Mouse (Mus musculus) kidney, embryonic 14.5 days (tissue): ENCODE data around the gene Tnpo3. TPM values are rescaled to one million over a fixed set of nuclear protein-coding genes. Genes with fewer than 3 reads are reported as not detected.

Experiments
- ATAC-seq: fragments of 200-750 bp; cut with Nextera tagmentation; 2 replicates; pipeline ENCODE4 v1.8.0; 2017; ENCODE audit warnings: moderate number of reproducible peaks, mild to moderate bottlenecking, moderate TSS enrichment, moderate library complexity; ENCODE audit not compliant: low FRiP score, low TSS enrichment
- H3K27ac ChIP-seq: fragments of 300-500 bp; sonication (generic); 2 replicates; pipeline ENCODE4 v1.5.1; 2014; ENCODE audit warnings: low read depth, mild to moderate bottlenecking, low read length, moderate library complexity, mixed read lengths
- H3K27me3 ChIP-seq: fragments of 300-500 bp; sonication (generic); 2 replicates; pipeline ENCODE4 v1.6.1; 2014; ENCODE audit warnings: mild to moderate bottlenecking, low read length; ENCODE audit not compliant: control insufficient read depth, insufficient read depth
- H3K36me3 ChIP-seq: fragments of 300-500 bp; sonication (generic); 2 replicates; pipeline ENCODE4 v1.6.1; 2014; ENCODE audit warnings: low read length, mixed read lengths; ENCODE audit not compliant: control insufficient read depth, insufficient read depth
- H3K4me1 ChIP-seq: fragments of 300-500 bp; sonication (generic); 2 replicates; pipeline ENCODE4 v1.6.1; 2014; ENCODE audit warnings: low read length, mixed read lengths; ENCODE audit not compliant: control insufficient read depth, insufficient read depth
- H3K4me2 ChIP-seq: fragments of 300-500 bp; sonication (generic); replicated peaks from 2 replicates; pipeline ENCODE4 v1.6.1; 2014; ENCODE audit warnings: low read depth, mild to moderate bottlenecking, low read length
- H3K4me3 ChIP-seq: fragments of 300-500 bp; sonication (generic); 2 replicates; pipeline ENCODE4 v1.5.1; 2014; ENCODE audit warnings: mild to moderate bottlenecking, low read length
- H3K9ac ChIP-seq: fragments of 300-500 bp; sonication (generic); 2 replicates; pipeline ENCODE4 v1.6.1; 2014; ENCODE audit warnings: low read depth, mild to moderate bottlenecking, low read length, moderate library complexity
- H3K9me3 ChIP-seq: fragments of 300-500 bp; sonication (generic); 2 replicates; pipeline ENCODE4 v1.6.1; 2016; ENCODE audit warnings: low read length; ENCODE audit not compliant: control insufficient read depth
- WGBS: fragments of 180-500 bp; shearing (Covaris S2); extraction: QIAGEN DNeasy Blood & Tissue Kit; methylation state at CpG from one replicate; pipeline ENCODE4 v1.1.7; 2014; 5-methylcytosine and 5-hydroxymethylcytosine counted together
- polyA plus RNA-seq: library from polyadenylated mRNA; unstranded; fragments of >200 nt; fragmentation: Nextera tagmentation; extraction: Ambion mirVana; gene quantifications from 2 replicates; pipeline ENCODE4 v1.2.1, GENCODE M21; 2014

Tnpo3 gene
- polyA plus RNA-seq, 1 experiment from 2014 or later: 104 TPM

DNA sequence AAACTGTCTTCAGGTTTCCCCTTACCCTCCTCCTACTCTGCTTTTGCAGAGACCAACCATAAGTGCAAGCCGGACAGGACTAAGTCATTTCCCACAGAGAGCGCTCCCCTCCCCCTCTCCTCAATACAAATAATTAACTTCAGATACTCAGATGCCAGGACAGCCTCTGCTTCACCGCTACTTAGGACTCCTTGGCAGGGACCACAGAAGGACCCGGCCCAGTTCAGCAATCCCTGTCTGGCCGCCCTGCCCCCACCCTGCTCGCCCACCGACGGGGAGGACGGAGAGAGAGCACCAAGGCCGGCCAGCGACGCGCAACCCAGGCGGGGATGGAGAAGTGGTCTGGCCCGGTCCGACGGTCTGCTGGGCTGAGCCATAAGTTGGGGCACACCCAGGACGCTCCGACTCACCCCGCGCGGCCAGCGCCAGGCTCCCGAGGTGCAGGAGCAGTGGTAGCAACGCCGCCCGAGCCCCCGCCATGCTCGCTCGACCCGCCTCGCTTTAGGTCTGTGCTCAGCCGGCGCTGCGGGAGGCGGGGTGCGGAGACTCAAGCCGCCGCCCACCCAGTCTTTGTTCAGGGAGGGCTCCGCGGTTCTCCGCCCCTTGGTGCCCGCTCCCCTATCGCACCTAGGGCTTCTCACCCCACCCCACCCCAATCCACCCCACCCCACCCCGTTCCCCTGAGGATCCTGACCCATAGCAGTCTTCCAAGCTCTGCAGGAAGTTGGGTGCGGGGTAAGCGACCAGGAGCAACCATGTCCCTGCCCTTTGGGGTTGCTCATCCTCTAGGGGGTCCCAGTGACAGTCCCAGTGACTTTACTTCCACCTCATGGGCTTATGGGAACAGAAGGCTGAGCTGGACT is 102.0 kb downstream of the Tnpo3 start, which contains the start of gene Kcp:
Gene Kcp (minus strand): TSS at position 506 of the 863 bp plus-strand sequence.
- Histone ChIP-seq H3K27ac (peak within 1 kb of the TSS; percentile 4; the same call in 1 of the 2 replicates), H3K36me3 (peaks cover 4% of the 10 kb centered on the region; the same call in 1 of the 2 replicates), H3K4me1 (peaks cover 14% of the 10 kb centered on the region; the same call in 1 of the 2 replicates), H3K9ac (peak within 1 kb of the TSS; percentile 68), H3K9me3 (no peaks in the 10 kb centered on the region), H3K27me3 (no peaks in the 10 kb centered on the region), H3K4me2 (peak within 1 kb of the TSS; percentile 72), H3K4me3 (peak within 1 kb of the TSS; percentile 68)
- WGBS: 0% methylated on average over 32 of the region's 47 CpGs
- ATAC-seq: peak; percentile 68

DNA sequence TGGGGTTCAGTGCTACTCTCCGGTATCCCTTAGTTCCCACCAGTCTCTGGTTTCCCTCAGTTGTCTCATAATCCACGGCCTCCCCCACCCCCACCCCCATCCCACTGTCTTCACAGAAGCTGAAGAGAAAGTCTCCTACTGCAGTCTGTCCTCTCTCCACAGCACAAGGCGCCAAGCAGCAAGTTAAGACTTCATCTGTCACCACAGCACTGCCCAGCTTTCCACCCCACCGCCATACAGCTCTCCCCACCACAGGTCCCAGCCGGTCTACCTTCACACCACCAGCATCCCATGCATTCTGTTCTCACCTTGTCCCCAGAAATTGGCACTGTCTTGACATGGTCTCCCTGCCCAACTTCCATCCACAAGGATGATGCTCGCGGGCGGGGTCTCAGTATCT is 102.9 kb downstream of the Tnpo3 start:
- WGBS: 15% methylated on average over 8 of the region's 8 CpGs
- peak overlapping the region; percentile 68 for H3K9ac ChIP-seq
- no peaks in the 10 kb centered on the region for H3K27me3 ChIP-seq
- H3K36me3 ChIP-seq: peaks cover 7% of the 10 kb centered on the region; the same call in 1 of the 2 replicates
- H3K9me3 ChIP-seq: no peaks in the 10 kb centered on the region
- no peak overlapping the region for H3K27ac ChIP-seq
- H3K4me2 ChIP-seq: peak overlapping the region; percentile 72
- H3K4me1 ChIP-seq: peaks cover 13% of the 10 kb centered on the region; the same call in 1 of the 2 replicates
- H3K4me3 ChIP-seq: peak overlapping the region; percentile 68
- peak; percentile 2; the same call in 1 of the 2 replicates for ATAC-seq

GRCm38 (mm10) chr6:29505493-29505892 is 104.2 kb downstream of the Tnpo3 start:
- Histone ChIP-seq H3K9me3 (no peaks in the 10 kb centered on the region), H3K9ac (no peak overlapping the region), H3K27ac (no peak overlapping the region), H3K27me3 (no peaks in the 10 kb centered on the region), H3K36me3 (peaks cover 7% of the 10 kb centered on the region; the same call in 1 of the 2 replicates), H3K4me2 (no peak overlapping the region), H3K4me1 (peaks cover 13% of the 10 kb centered on the region; the same call in 1 of the 2 replicates), H3K4me3 (no peak overlapping the region)
- WGBS: 92% methylated on average over 5 of the region's 5 CpGs
- ATAC-seq: no peak

- Histone ChIP-seq H3K4me2 (no peak overlapping the region), H3K4me1 (peaks cover 7% of the 10 kb centered on the region; the same call in 1 of the 2 replicates), H3K36me3 (peaks cover 15% of the 10 kb centered on the region), H3K9ac (no peak overlapping the region), H3K27me3 (no peaks in the 10 kb centered on the region), H3K9me3 (no peaks in the 10 kb centered on the region), H3K27ac (no peak overlapping the region), H3K4me3 (no peak overlapping the region)
- WGBS: 88% methylated on average over 1 of the region's 1 CpGs
- ATAC-seq: no peak
Measured at GRCm38 (mm10) chr6:29501599-29501998, 108.1 kb downstream of the Tnpo3 start.

- H3K9me3 ChIP-seq: no peaks in the 10 kb centered on the region
- H3K9ac ChIP-seq: no peak overlapping the region
- no peak overlapping the region for H3K4me2 ChIP-seq
- no peak overlapping the region for H3K4me3 ChIP-seq
- ATAC-seq: no peak
- WGBS: 91% methylated on average over 6 of the region's 6 CpGs
- no peak overlapping the region for H3K27ac ChIP-seq
- peaks cover 15% of the 10 kb centered on the region for H3K36me3 ChIP-seq
- 0 out of 2 replicates have a peak, but pooled peaks cover 2% of the 10 kb centered on the region for H3K4me1 ChIP-seq
- H3K27me3 ChIP-seq: no peaks in the 10 kb centered on the region
Measured at GRCm38 (mm10) chr6:29500810-29501209, 108.9 kb downstream of the Tnpo3 start.

GRCm38 (mm10) chr6:29500177-29500576 is 109.5 kb downstream of the Tnpo3 start:
- H3K9ac ChIP-seq: no peak overlapping the region
- H3K36me3 ChIP-seq: peaks cover 15% of the 10 kb centered on the region
- H3K27me3 ChIP-seq: no peaks in the 10 kb centered on the region
- no peak overlapping the region for H3K4me2 ChIP-seq
- WGBS: 91% methylated on average over 7 of the region's 7 CpGs
- no peaks in the 10 kb centered on the region for H3K4me1 ChIP-seq
- no peak overlapping the region for H3K4me3 ChIP-seq
- no peak for ATAC-seq
- no peak overlapping the region for H3K27ac ChIP-seq
- no peaks in the 10 kb centered on the region for H3K9me3 ChIP-seq

GRCm38 (mm10) chr6:29497791-29498190 is 111.9 kb downstream of the Tnpo3 start:
- WGBS: 62% methylated on average over 2 of the region's 2 CpGs
- Histone ChIP-seq H3K4me1 (no peaks in the 10 kb centered on the region), H3K9me3 (no peaks in the 10 kb centered on the region), H3K4me2 (no peak overlapping the region), H3K4me3 (no peak overlapping the region), H3K27ac (no peak overlapping the region), H3K27me3 (no peaks in the 10 kb centered on the region), H3K9ac (no peak overlapping the region), H3K36me3 (peaks cover 11% of the 10 kb centered on the region)
- 0 out of 2 replicates have a peak, but pooled peaks have one; percentile 34 for ATAC-seq

- no peaks in the 10 kb centered on the region for H3K9me3 ChIP-seq
- H3K4me2 ChIP-seq: peak overlapping the region; percentile 32
- no peak overlapping the region for H3K27ac ChIP-seq
- ATAC-seq: no peak
- H3K9ac ChIP-seq: no peak overlapping the region
- no peak overlapping the region for H3K4me3 ChIP-seq
- no peaks in the 10 kb centered on the region for H3K27me3 ChIP-seq
- H3K4me1 ChIP-seq: no peaks in the 10 kb centered on the region
- peaks cover 8% of the 10 kb centered on the region for H3K36me3 ChIP-seq
- WGBS: 41% methylated on average over 25 of the region's 25 CpGs
Measured at GRCm38 (mm10) chr6:29496270-29496669, 113.4 kb downstream of the Tnpo3 start.

- Histone ChIP-seq H3K36me3 (peaks cover 12% of the 10 kb centered on the region), H3K9ac (no peak overlapping the region), H3K27ac (no peak overlapping the region), H3K9me3 (no peaks in the 10 kb centered on the region), H3K4me3 (no peak overlapping the region), H3K4me1 (no peaks in the 10 kb centered on the region), H3K27me3 (no peaks in the 10 kb centered on the region), H3K4me2 (no peak overlapping the region)
- ATAC-seq: no peak
- 84% methylated on average over 4 of the region's 4 CpGs for WGBS
Measured at GRCm38 (mm10) chr6:29494101-29494500, 115.6 kb downstream of the Tnpo3 start.
